Mouse (Mus musculus): ENCODE results near the gene Spaca3. TPM values are rescaled to one million over a fixed set of nuclear protein-coding genes. Genes with fewer than 3 reads are reported as not detected.
A peak's percentile ranks its signal among the peaks of the same experiment; 100 is the strongest.

Spaca3 gene
- polyA plus RNA-seq, 1 experiment from 2014 or later, result not detected

- Histone ChIP-seq H3K9ac (ENCODE audit: low read depth, low read length) (no peak overlapping the region), H3K4me1 (replicated peaks; ENCODE audit: control insufficient read depth, insufficient read depth, low read length) (no peaks in the 10 kb centered on the region), H3K36me3 (ENCODE audit: control insufficient read depth, insufficient read depth) (no peaks in the 10 kb centered on the region), H3K9me3 (ENCODE audit: control insufficient read depth) (no peaks in the 10 kb centered on the region), H3K27ac (ENCODE audit: low read depth, low read length) (no peak overlapping the region), H3K4me3 (ENCODE audit: low read depth, low read length) (no peak overlapping the region), H3K4me2 (replicated peaks; ENCODE audit: low read depth) (no peak overlapping the region), H3K27me3 (replicated peaks; ENCODE audit: control insufficient read depth, insufficient read depth, low read length) (no peaks in the 10 kb centered on the region)
- 34% methylated on average over 4 of the region's 4 CpGs for whole genome bisulfite sequencing
- no peak for ATAC-seq
- TF ChIP-seq CTCF (IDR thresholded peaks at IDR 0.05; ENCODE audit: low read depth), result peak; percentile 84
Observed at GRCm38 (mm10) chr11:80906456-80906855, 48.3 kb downstream of the Spaca3 start.

- Histone ChIP-seq H3K4me3 (ENCODE audit: low read depth, low read length) (no peak overlapping the region), H3K36me3 (ENCODE audit: control insufficient read depth, insufficient read depth) (no peaks in the 10 kb centered on the region), H3K27me3 (replicated peaks; ENCODE audit: control insufficient read depth, insufficient read depth, low read length) (no peaks in the 10 kb centered on the region), H3K4me2 (replicated peaks; ENCODE audit: low read depth) (no peak overlapping the region), H3K4me1 (replicated peaks; ENCODE audit: control insufficient read depth, insufficient read depth, low read length) (no peaks in the 10 kb centered on the region), H3K9me3 (ENCODE audit: control insufficient read depth) (no peaks in the 10 kb centered on the region), H3K9ac (ENCODE audit: low read depth, low read length) (no peak overlapping the region), H3K27ac (ENCODE audit: low read depth, low read length) (no peak overlapping the region)
- no peak for TF ChIP-seq CTCF (IDR thresholded peaks at IDR 0.05; ENCODE audit: low read depth)
- no peak for ATAC-seq
- WGBS, result 86% methylated on average over 6 of the region's 6 CpGs
Observed at GRCm38 (mm10) chr11:80907820-80908219, 49.7 kb downstream of the Spaca3 start.

- WGBS, result 77% methylated on average over 5 of the region's 5 CpGs
- no peaks in the 10 kb centered on the region for H3K9me3 ChIP-seq (ENCODE audit: control insufficient read depth)
Observed at GRCm38 (mm10) chr11:80912721-80913120, 54.6 kb downstream of the Spaca3 start.

GRCm38 (mm10) chr11:80913408-80914024 is 55.4 kb downstream of the Spaca3 start:
- no peaks in the 10 kb centered on the region for H3K4me1 ChIP-seq (replicated peaks; ENCODE audit: control insufficient read depth, insufficient read depth, low read length)
- H3K4me3 ChIP-seq (ENCODE audit: low read depth, low read length), result no peak overlapping the region
- 49% methylated on average over 4 of the region's 4 CpGs for WGBS
- H3K27ac ChIP-seq (ENCODE audit: low read depth, low read length), result no peak overlapping the region
- H3K9ac ChIP-seq (ENCODE audit: low read depth, low read length), result no peak overlapping the region
- no peak overlapping the region for H3K4me2 ChIP-seq (replicated peaks; ENCODE audit: low read depth)
- no peaks in the 10 kb centered on the region for H3K9me3 ChIP-seq (ENCODE audit: control insufficient read depth)
- TF ChIP-seq CTCF (IDR thresholded peaks at IDR 0.05; ENCODE audit: low read depth), result no peak
- no peak for ATAC-seq
- H3K27me3 ChIP-seq (replicated peaks; ENCODE audit: control insufficient read depth, insufficient read depth, low read length), result no peaks in the 10 kb centered on the region
- H3K36me3 ChIP-seq (ENCODE audit: control insufficient read depth, insufficient read depth), result no peaks in the 10 kb centered on the region

More at GRCm38 (mm10) chr11:80912721-80913120, 54.6 kb downstream of the Spaca3 start:
- TF ChIP-seq CTCF (IDR thresholded peaks at IDR 0.05; ENCODE audit: low read depth), result no peak
- Histone ChIP-seq H3K27ac (ENCODE audit: low read depth, low read length) (no peak overlapping the region), H3K9ac (ENCODE audit: low read depth, low read length) (no peak overlapping the region), H3K4me1 (replicated peaks; ENCODE audit: control insufficient read depth, insufficient read depth, low read length) (no peaks in the 10 kb centered on the region), H3K27me3 (replicated peaks; ENCODE audit: control insufficient read depth, insufficient read depth, low read length) (no peaks in the 10 kb centered on the region), H3K4me3 (ENCODE audit: low read depth, low read length) (no peak overlapping the region), H3K36me3 (ENCODE audit: control insufficient read depth, insufficient read depth) (no peaks in the 10 kb centered on the region), H3K4me2 (replicated peaks; ENCODE audit: low read depth) (no peak overlapping the region)
- no peak for ATAC-seq

Other genes with a start within 250 kb of the Spaca3 start
- 57.2 and 64.1 TPM in 2 replicates for gene Myo1d, start 78.3 kb upstream of the Spaca3 start, polyA plus RNA-seq (2015; fragmentation: Nextera tagmentation; extraction: Ambion mirVana)
- 148 and 156 TPM in 2 replicates for gene Tmem98, start 48.2 kb upstream of the Spaca3 start, polyA plus RNA-seq (2015; fragmentation: Nextera tagmentation; extraction: Ambion mirVana)